Mouse (Mus musculus) lung, postnatal 10 days (tissue): ENCODE results near the gene Akip1.
A peak's percentile ranks its signal among the peaks of the same experiment; 100 is the strongest.

Experiments
- DNase-seq: peaks from one replicate; pipeline ENCODE4 v3.0.0; 2021

Akip1 gene

DNA sequence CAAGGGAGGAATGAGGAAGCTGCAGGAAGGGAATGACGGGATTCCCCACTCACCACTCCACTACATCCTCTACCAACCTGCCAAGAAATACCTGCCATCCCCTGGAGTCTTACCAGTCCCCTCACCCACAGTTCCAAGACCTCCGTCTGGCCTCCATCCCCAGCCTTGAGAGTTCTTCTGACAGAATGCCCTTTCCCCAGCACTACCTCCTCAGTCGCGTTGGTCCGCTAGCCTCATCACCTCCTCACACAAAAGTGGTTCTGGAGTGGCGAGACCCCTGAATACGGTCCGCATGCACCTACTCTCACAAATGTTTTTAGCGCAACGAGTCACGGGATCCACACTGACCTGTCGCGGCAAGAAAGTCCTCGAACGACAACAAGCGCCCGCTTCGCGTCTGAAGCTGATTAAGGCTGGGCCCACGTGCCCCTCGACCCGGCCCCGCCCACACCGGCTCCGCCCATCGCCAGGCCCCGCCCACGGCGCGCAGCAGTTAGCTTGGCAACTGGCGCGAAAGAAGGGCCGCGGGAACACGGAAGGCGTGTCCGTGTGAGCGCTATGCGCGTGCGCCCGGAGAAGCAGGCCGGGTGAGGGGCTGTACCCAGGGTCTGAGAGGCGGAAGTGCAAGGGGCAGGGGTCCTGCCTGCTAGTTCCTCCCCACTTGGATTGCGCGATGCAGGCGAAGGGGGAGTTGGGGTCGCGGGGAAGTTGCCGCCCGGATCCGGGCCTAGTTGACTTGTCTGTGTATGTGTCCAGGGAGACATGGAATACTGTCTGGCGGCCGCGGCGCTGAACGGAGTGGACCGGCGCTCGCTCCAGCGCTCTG, at the start of gene Akip1, which contains the start of gene St5:
Gene Akip1, plus strand, starts transcription at position 501 of the 826 bp plus-strand sequence.
Gene St5, minus strand, starts transcription at position 416 of the 826 bp plus-strand sequence.
- peak; percentile 99 for DNase-seq

DNA sequence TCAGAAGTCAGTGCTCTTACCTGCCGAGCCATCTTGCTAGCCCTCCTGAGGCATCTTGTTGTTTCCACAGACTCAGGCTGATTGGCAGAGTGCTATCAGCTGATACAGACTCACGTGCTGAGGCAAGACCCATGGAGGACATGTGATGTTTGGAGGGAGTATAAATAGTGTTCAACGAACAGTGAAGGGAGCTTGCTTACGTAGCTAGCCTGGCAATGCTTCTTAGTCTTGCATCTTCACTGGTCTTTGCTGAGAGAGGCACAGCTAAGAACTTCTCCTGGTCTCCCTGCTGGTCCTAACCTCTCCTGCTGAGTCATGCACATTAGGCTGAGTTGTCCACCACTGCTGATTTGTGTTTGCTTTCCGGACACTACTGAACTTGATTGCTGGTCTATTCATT, 48.6 kb upstream of the Akip1 start:
- DNase-seq = no peak

- no peak for DNase-seq
Observed at GRCm38 (mm10) chr7:109657884-109658283, 45.6 kb upstream of the Akip1 start.

DNA sequence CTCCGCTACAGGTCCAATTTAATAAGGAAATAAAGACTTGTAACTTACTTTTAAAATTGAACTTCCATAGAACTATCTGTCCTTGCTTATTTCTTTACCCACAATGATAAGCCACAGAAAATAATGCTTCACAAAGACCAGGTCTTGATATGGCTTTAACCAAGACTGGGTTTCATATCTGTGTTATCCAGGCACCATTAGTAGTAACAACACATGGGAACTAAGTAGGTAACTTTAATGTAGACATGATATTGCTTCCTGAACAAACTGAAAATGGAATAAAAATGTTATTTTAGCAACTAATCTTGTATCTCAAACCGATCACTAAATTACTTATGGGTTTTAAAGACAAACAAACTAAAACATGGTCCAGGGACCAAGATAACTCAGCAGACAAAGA, 44.2 kb upstream of the Akip1 start:
- no peak for DNase-seq

GRCm38 (mm10) chr7:109662626-109663025, 40.9 kb upstream of the Akip1 start:
- no peak for DNase-seq

GRCm38 (mm10) chr7:109666664-109667063, 36.8 kb upstream of the Akip1 start:
- DNase-seq = no peak

GRCm38 (mm10) chr7:109669426-109670170, 33.9 kb upstream of the Akip1 start:
- DNase-seq = no peak

- peak; percentile 93 for DNase-seq
Observed at GRCm38 (mm10) chr7:109671581-109672471, 31.7 kb upstream of the Akip1 start.

DNA sequence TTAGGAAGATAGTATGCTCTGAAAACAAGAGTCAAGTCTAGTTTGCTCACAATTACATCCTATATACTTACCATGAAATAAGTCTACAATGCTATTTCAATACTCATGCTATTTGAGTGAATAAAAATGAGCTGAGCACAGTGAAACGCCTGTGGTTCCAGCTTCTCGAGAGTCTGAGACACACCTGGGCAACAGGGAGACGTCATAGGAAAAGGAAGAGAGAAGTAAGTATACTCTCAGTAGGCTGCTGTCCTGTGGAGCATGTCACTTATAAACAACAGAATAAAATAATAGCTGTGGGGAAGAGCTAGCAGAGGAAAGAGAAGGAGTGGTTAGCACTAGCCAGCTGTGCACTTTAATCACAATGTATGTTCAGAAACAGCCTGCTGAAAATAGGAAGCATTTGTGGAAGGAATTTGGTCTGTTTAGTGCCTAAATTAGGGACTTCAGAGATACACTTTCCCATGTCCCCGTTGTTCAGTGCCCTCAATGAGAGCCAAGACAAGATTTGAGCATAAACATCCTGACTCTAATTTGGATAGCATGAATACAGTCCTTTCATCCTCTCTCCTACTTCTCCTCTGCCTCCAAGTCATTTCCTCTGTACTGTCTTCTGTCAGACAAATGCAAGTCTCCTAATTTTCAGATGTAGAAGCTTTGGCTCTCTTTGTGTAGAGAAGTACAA, 28.4 kb upstream of the Akip1 start:
- peak; percentile 28 for DNase-seq

DNA sequence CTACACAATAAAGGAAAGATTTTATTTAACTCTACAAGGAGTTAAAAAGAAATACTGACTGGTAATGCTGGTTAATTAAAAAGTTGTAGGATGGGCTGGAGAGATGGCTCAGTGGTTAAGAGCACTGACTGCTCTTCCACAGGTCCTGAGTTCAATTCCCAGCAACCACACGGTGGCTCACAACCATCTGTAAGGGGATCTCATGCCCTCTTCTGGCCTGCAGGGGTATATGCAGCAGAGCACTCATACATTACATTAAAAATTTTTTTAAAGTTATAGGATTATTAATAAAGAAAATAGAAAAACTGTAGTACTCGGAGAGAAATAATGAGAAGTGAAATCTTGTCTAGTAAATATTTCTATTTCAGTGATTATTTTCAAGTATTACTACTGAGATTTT, 23.2 kb upstream of the Akip1 start:
- no peak for DNase-seq

DNA sequence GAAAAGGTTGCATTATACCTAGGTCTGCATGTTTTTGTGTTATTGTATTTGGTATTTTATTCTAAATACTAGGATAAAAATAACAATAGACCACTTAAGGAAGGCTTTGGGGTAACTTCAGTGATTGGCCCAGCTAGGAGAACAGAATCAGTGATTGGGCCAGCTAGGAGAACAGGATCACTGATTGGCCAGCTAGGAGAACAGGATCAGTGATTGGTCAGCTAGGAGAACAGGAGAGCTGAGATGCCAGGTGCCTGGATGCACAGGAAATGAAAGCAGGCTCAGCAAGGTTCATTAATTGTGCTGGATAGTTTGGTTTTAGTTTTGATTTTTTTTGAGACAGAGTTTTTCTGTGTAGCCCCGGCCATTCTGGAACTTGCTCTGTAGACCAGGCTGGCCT, 22.6 kb upstream of the Akip1 start:
- no peak for DNase-seq

GRCm38 (mm10) chr7:109686585-109687128, 16.8 kb upstream of the Akip1 start:
- no peak for DNase-seq

- no peak for DNase-seq
Observed at GRCm38 (mm10) chr7:109690101-109690500, 13.4 kb upstream of the Akip1 start.

- peak; percentile 86 for DNase-seq
Observed at GRCm38 (mm10) chr7:109690961-109691360, 12.5 kb upstream of the Akip1 start.

DNA sequence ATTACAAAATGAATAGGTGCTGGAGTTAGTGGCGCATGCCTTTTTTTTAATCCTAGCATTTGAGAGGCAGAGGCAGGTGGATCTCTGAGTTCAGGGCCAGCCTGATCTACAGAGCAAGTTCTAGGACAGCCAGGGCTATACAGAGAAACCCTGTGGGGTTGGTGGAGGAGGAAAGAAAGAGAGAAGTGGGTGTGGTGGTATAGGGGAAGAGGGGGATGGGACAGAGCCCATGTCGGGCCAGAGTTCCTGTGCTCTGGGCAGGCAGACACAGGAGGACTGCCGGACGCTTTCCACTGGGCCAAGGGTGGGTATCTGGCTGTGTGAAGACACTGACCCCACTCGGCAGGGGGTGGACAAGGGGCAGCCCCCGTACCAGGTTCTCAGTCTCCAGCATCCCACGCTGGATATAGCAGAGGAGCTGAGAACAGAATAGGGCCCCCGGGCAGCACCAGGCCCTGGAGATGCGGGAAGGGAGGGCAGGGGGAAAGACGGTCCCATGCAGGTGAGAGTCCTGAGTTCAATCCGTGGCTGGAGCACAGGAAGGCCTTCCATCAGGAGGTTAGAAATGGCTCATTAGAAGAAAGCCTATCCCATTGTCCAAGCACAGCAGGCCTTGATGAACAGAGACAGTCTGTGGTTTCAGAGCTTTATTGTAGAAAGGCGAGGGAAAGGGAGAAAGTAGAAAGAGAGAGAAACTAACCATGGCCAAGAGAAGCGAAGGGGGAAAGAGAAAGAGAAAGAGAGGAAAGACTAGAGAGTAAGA, 8.7 kb upstream of the Akip1 start:
- DNase-seq = no peak

DNA sequence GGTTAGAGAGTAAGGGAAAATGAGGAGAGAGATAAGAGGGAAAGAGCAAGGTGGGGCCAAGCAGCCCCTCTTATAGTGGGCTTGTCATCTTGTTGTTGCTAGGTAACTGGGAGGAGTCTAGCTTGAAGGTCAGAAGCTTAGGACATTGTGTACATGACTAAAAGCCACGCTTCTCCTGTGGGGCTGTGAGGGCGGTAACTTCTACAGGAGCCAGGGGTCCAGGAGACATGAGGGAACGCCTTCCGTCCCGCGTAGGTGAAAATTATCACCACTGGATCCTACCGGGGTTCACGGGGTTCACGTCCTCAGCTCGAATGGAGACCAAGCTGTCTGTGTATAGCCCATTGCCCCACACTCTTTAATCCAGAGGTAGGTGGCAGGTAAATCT, 8.2 kb upstream of the Akip1 start:
- no peak for DNase-seq

DNA sequence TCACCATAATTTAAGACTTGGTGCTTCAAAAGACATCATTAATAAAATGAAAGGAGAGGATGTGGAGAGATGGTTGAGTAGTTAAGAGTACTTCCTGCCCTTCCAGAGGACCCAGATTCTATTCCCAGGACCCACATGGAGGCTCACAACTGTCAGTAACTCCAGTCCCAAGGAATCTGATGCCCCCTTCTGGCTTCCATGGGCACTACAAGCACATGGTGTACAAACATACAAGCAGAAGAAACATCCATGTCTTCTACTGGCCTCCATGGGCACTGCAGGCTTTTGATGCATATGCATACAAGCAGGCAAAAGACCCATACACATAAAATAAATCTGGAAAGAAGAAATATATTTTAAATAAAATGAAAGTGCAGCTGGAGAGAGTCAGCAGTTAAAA, 3.3 kb upstream of the Akip1 start:
- no peak for DNase-seq

DNA sequence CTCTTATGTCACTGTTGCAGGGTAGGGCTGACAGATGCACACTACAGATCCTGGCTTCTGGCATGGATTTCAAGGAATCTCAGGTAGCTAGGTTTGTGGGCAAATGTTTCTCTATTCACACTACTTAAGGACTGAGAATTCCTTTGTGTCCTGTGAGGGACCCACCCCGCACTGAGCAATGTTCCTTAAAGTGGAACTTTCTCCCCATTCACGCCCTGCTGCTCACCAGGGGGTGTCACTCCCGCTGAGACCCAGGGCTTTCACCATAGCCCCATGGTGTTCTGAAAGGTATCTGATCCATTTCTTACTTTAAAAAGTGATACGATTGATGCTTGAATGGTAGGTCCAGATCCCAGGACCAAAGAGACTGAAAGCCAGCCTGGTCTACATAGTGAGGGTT, 769 bp upstream of the Akip1 start:
- no peak for DNase-seq

GRCm38 (mm10) chr7:109704016-109704377, 507 bp downstream of the Akip1 start:
- no peak for DNase-seq

DNA sequence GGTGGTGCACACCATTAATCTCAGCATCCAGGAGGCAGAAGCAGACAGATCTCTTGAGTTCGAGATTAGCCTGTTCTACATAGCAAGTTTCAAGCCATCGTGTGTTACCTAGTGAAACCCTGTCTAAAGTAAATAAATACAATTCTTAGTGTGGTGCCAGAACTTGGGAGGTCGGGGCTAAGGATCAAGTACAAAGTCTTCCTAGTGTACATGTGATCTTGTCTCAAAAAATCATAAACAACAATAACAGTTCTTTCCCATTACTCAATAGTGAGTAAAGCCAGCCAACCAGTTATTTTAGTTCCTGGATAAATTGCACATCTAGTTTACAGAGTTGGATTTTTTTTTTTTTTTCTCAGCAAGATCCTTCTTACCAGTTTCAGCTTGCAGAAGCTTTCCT, 971 bp downstream of the Akip1 start:
- DNase-seq = no peak

DNA sequence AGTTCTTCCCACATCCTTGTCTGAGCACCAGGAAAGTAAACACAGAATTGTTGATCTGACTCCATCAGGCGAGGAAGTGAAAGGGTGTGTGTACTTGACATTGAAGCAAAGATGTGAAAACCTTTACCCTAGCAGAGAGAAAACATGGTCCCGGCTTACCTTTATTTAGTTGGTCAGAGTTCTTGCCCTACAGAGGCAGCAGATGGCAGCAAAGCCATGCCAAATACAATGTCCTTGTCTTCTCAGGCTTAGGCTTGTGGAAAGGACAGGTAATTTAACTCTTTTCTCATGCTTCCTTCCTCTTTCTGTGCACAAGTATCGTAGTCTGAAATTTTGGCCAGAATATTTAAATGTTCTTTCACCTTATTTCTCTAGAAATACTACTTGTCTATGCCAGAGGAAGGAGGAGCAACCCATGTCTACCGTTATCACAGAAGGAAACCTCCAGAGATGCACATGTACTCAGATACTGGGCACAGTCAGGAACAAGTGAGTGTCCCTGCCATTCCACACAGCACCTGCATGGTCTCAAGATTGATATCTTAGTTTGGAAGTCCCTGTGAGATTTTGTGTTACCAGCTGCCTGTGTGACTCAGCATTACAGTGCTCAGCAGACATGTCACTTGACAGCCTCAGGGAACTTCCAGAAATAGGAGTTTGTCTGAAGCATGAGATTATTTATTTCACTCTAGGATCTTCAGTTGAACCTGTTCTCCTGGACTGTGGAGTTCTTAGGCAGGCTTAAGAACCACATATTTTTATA, 3.7 kb downstream of the Akip1 start:
- DNase-seq = peak; percentile 76
